ENCODE assay signal across 13 mouse cellular contexts in genomic region chr4:95434543-95434942, GRCm38 (mm10).
DNase-seq lines count a peak whose midpoint lies in the region; ATAC-seq and TF ChIP-seq lines count a peak whose summit lies in the region.
"Had no signal": no experiment of that assay in that cellular context is flagged by ENCODE, and none has a peak within 500 bp of the region (broad histone marks: within the 10 kb centered on the region; RNA-seq: fewer than 3 reads in every experiment).

No protein-coding gene starts in this region.

- ATAC-seq in kidney, embryonic 16.5 days (ENCODE audit: low FRiP score, low TSS enrichment): no peak

- H3K4me2 ChIP-seq in kidney, embryonic 16.5 days (replicated peaks; ENCODE audit: low read depth, low read length): no peak overlapping the region
- H3K4me2 ChIP-seq: heart, embryonic 15.5 days; limb, embryonic 15.5 days had no signal

- peak overlapping the region; percentile 35; the same call in 1 of the 2 replicates for H3K27ac ChIP-seq in kidney, embryonic 16.5 days (ENCODE audit: low read length)
- H3K27ac ChIP-seq in thymus, adult 2 months (ENCODE audit: control insufficient read depth, insufficient read depth, low read length): no peak overlapping the region
- H3K27ac ChIP-seq: heart, embryonic 15.5 days; layer of hippocampus, adult 2 months; limb, embryonic 15.5 days had no signal

- 43% methylated on average over 4 of the region's 4 CpGs for WGBS in kidney, embryonic 16.5 days
- WGBS in thymus, adult 2 months: 87% methylated on average over 4 of the region's 4 CpGs

- no peak overlapping the region for H3K4me3 ChIP-seq in kidney, embryonic 16.5 days (ENCODE audit: low read length)
- H3K4me3 ChIP-seq in thymus, adult 2 months (ENCODE audit: control insufficient read depth, insufficient read depth, low read length): no peak overlapping the region
- H3K4me3 ChIP-seq: heart, embryonic 15.5 days; layer of hippocampus, adult 2 months; limb, embryonic 15.5 days; megakaryocyte, embryonic 14.5 days had no signal

- H3K9me3 ChIP-seq in kidney, embryonic 16.5 days (ENCODE audit: low read length): peaks cover 3% of the 10 kb centered on the region; the same call in 1 of the 2 replicates
- H3K9me3 ChIP-seq: heart, embryonic 15.5 days; limb, embryonic 15.5 days; megakaryocyte, embryonic 14.5 days had no signal

- 0 out of 2 replicates have a peak, but pooled peaks cover 6% of the 10 kb centered on the region for H3K4me1 ChIP-seq in kidney, embryonic 16.5 days (ENCODE audit: insufficient read depth, low read length)
- no peaks in the 10 kb centered on the region for H3K4me1 ChIP-seq in thymus, adult 2 months (replicated peaks; ENCODE audit: control insufficient read depth, insufficient read depth, low read length)

- H3K9ac ChIP-seq in kidney, embryonic 16.5 days (replicated peaks; ENCODE audit: low read length): no peak overlapping the region
- H3K9ac ChIP-seq: heart, embryonic 15.5 days; limb, embryonic 15.5 days had no signal

- peak; percentile 17 for DNase-seq in adrenal gland, adult 8-10 months
- no peak for DNase-seq in adrenal gland, postnatal 25 days
- no peak for DNase-seq in kidney, postnatal 25 days
- peak; percentile 34 for DNase-seq in adrenal gland, postnatal 14 days
- peak; percentile 15 for DNase-seq in lung, postnatal 36 days
- no peak for DNase-seq in layer of hippocampus, postnatal 14 days (ENCODE audit: low spot score in 2 of 2)
- DNase-seq in thymus, adult 2 months: no peak
- DNase-seq: cerebellum, adult 2 months had no signal

- no peaks in the 10 kb centered on the region for H3K36me3 ChIP-seq in kidney, embryonic 16.5 days (ENCODE audit: insufficient read depth, low read length)
- no peaks in the 10 kb centered on the region for H3K36me3 ChIP-seq in thymus, adult 2 months (ENCODE audit: control insufficient read depth, insufficient read depth, low read length)
- H3K36me3 ChIP-seq: heart, embryonic 15.5 days; limb, embryonic 15.5 days had no signal

- TF ChIP-seq CTCF in thymus, adult 2 months (IDR thresholded peaks at IDR 0.05; ENCODE audit: borderline replicate concordance, control insufficient read depth, extremely low read depth, insufficient read depth, low read length, poor library complexity): no peak

- H3K27me3 ChIP-seq in kidney, embryonic 16.5 days (ENCODE audit: insufficient read depth, low read length): no peaks in the 10 kb centered on the region
- H3K27me3 ChIP-seq in thymus, adult 2 months (ENCODE audit: control insufficient read depth, insufficient read depth, low read length): no peaks in the 10 kb centered on the region
- H3K27me3 ChIP-seq: heart, embryonic 15.5 days; limb, embryonic 15.5 days; megakaryocyte, embryonic 14.5 days had no signal

- TF ChIP-seq POLR2A in thymus, adult 2 months (IDR thresholded peaks at IDR 0.05; ENCODE audit: control insufficient read depth, extremely low read depth, insufficient read depth, low read length, poor library complexity): no peak

Comparison
In these comparisons a context has a peak if more than half of its experiments do, and no peak if none do; other contexts are left out.
1. DNase-seq: peak in adrenal gland, adult 8-10 months (single experiment), adrenal gland, postnatal 14 days (single experiment) and lung, postnatal 36 days (single experiment); none in adrenal gland, postnatal 25 days (single experiment), kidney, postnatal 25 days (0 of 2), layer of hippocampus, postnatal 14 days (0 of 2) and thymus, adult 2 months (single experiment).